Mouse (Mus musculus) heart, adult 2 months (tissue): ENCODE measurements around the gene Aqp1. TPM values are rescaled to one million over a fixed set of nuclear protein-coding genes. Genes with fewer than 3 reads are reported as not detected.

ENCODE experiments used
- DNase-seq, 2 experiments: peaks; one replicate each; pipeline ENCODE4 v3.0.0; 2021
- H3K27ac ChIP-seq: fragments of 200-600 bp; 2 replicates; pipeline ENCODE4 v1.8.1; 2022
- H3K27me3 ChIP-seq: fragments of 200-500 bp; 2 replicates; pipeline ENCODE4 v1.6.1; 2012; ENCODE audit warnings: mild to moderate bottlenecking, low read length, inconsistent platforms, mixed read lengths; ENCODE audit not compliant: control insufficient read depth, insufficient read depth
- H3K36me3 ChIP-seq: fragments of 200-500 bp; 2 replicates; pipeline ENCODE4 v1.6.1; 2012; ENCODE audit warnings: low read length, inconsistent platforms; ENCODE audit not compliant: control insufficient read depth, insufficient read depth
- H3K4me1 ChIP-seq: fragments of 200-500 bp; 2 replicates; pipeline ENCODE4 v1.6.1; 2011; ENCODE audit warnings: low read length; ENCODE audit not compliant: control insufficient read depth, insufficient read depth
- H3K4me3 ChIP-seq: fragments of 200-600 bp; 2 replicates; pipeline ENCODE4 v1.8.1; 2022
- H3K79me2 ChIP-seq: fragments of 200-500 bp; replicated peaks from 2 replicates; pipeline ENCODE4 v1.6.1; 2012; ENCODE audit warnings: mild to moderate bottlenecking, inconsistent platforms, low read length, moderate library complexity, mixed read lengths; ENCODE audit not compliant: control insufficient read depth, insufficient read depth
- H3K9ac ChIP-seq: fragments of 200-500 bp; 2 replicates; pipeline ENCODE4 v1.6.1; 2012; ENCODE audit warnings: low read depth, mild to moderate bottlenecking, control low read depth, inconsistent platforms, low read length, mixed read lengths
- CTCF ChIP-seq: fragments of 200-600 bp; IDR thresholded peaks from 2 replicates; pipeline ENCODE4 v1.8.1; 2022; ENCODE audit warnings: antibody characterized with exemption, mild to moderate bottlenecking, moderate library complexity
- EP300 ChIP-seq: fragments of 200-500 bp; IDR thresholded peaks from 2 replicates; pipeline ENCODE4 v1.6.1; 2011; ENCODE audit warnings: low read depth, low read length, control low read depth; ENCODE audit not compliant: insufficient read depth
- POLR2A ChIP-seq: fragments of 200-500 bp; IDR thresholded peaks from 2 replicates; pipeline ENCODE4 v1.6.1; 2011; ENCODE audit warnings: mild to moderate bottlenecking, low read depth, low read length, control low read depth; ENCODE audit not compliant: insufficient read depth
- WGBS: fragments of 180-500 bp; shearing (Covaris S2); methylation state at CpG from one replicate; pipeline ENCODE4 v1.1.7; 2018; 5-methylcytosine and 5-hydroxymethylcytosine counted together
- intact Hi-C: fragments of 180-260 bp; cut with DNase I; formaldehyde crosslinking; loops from one replicate; pipeline ENCODE4 v1.15.1; 2025
- polyA plus RNA-seq: library from polyadenylated mRNA; depleted of rRNA; stranded (reverse); fragments of >200 nt; gene quantifications from 2 replicates; pipeline ENCODE4 v1.2.3, GENCODE M21; 2012
- total RNA-seq, 2 experiments: library from RNA; stranded (reverse); gene quantifications; 2 replicates each; pipeline ENCODE4 v1.2.3; 2021

The Aqp1 gene
- total and polyA plus RNA-seq, 3 experiments = 377 to 449 (median 433) TPM

- intact Hi-C loops = loop anchor here (2.0 kb wide), 1 partner anchor 21 kb away; no protein-coding TSS in a partner anchor
- no peaks in the 10 kb centered on the region for H3K36me3 ChIP-seq
- DNase-seq = no peak
- H3K9ac ChIP-seq = no peak overlapping the region
- no peak overlapping the region for H3K4me3 ChIP-seq
- TF ChIP-seq EP300 (no peak), POLR2A (no peak), CTCF (no peak)
- no peaks in the 10 kb centered on the region for H3K27me3 ChIP-seq
- H3K79me2 ChIP-seq = no peaks in the 10 kb centered on the region
- no peaks in the 10 kb centered on the region for H3K4me1 ChIP-seq
- no peak overlapping the region for H3K27ac ChIP-seq
- WGBS = 84% methylated on average over 4 of the region's 4 CpGs
Measured at GRCm38 (mm10) chr6:55381966-55382365, 45.7 kb downstream of the Aqp1 start.

GRCm38 (mm10) chr6:55383897-55384296 is 47.7 kb downstream of the Aqp1 start:
- TF ChIP-seq POLR2A = no peak
- TF ChIP-seq CTCF = peak; percentile 95
- peak; percentile 77; the same call in 1 of the 2 replicates for TF ChIP-seq EP300
- WGBS = 3% methylated on average over 1 of the region's 1 CpGs
- peak; percentile 50 to 77 for DNase-seq
- Histone ChIP-seq H3K4me1 (no peaks in the 10 kb centered on the region), H3K27ac (no peak overlapping the region), H3K9ac (no peak overlapping the region), H3K36me3 (no peaks in the 10 kb centered on the region), H3K79me2 (no peaks in the 10 kb centered on the region), H3K4me3 (no peak overlapping the region), H3K27me3 (no peaks in the 10 kb centered on the region)
- intact Hi-C loops = loop anchor here (1.0 to 2.0 kb wide), 2 partner anchors 23 to 151 kb away; no protein-coding TSS in a partner anchor

- DNase-seq = no peak
- 57% methylated on average over 5 of the region's 5 CpGs for whole genome bisulfite sequencing
- Histone ChIP-seq H3K27me3 (no peaks in the 10 kb centered on the region), H3K4me1 (no peaks in the 10 kb centered on the region), H3K9ac (no peak overlapping the region), H3K27ac (no peak overlapping the region), H3K4me3 (no peak overlapping the region), H3K79me2 (no peaks in the 10 kb centered on the region), H3K36me3 (no peaks in the 10 kb centered on the region)
- intact Hi-C loops = loop anchor here (1.0 kb wide), 1 partner anchor 151 kb away; no protein-coding TSS in a partner anchor
- TF ChIP-seq EP300 (no peak), CTCF (no peak), POLR2A (no peak)
Measured at GRCm38 (mm10) chr6:55384356-55384951, 48.2 kb downstream of the Aqp1 start.

- Histone ChIP-seq H3K4me3 (no peak overlapping the region), H3K27ac (no peak overlapping the region), H3K9ac (no peak overlapping the region), H3K36me3 (no peaks in the 10 kb centered on the region), H3K79me2 (no peaks in the 10 kb centered on the region), H3K4me1 (no peaks in the 10 kb centered on the region), H3K27me3 (no peaks in the 10 kb centered on the region; the same call in 1 of the 2 replicates)
- no peak for DNase-seq
- intact Hi-C loops = no loop called here
- 43% methylated on average over 12 of the region's 12 CpGs for WGBS
- TF ChIP-seq CTCF (no peak), EP300 (no peak), POLR2A (no peak)
Measured at GRCm38 (mm10) chr6:55388546-55389169, 52.4 kb downstream of the Aqp1 start.

- no peak for DNase-seq
- no peaks in the 10 kb centered on the region for H3K4me1 ChIP-seq
- no peaks in the 10 kb centered on the region for H3K36me3 ChIP-seq
- H3K27ac ChIP-seq = no peak overlapping the region
- intact Hi-C loops = no loop called here
- H3K27me3 ChIP-seq = no peaks in the 10 kb centered on the region; the same call in 1 of the 2 replicates
- H3K79me2 ChIP-seq = no peaks in the 10 kb centered on the region
- no peak overlapping the region for H3K9ac ChIP-seq
- WGBS = 32% methylated on average over 5 of the region's 5 CpGs
- H3K4me3 ChIP-seq = no peak overlapping the region
- no peak for TF ChIP-seq EP300
- no peak for TF ChIP-seq POLR2A
- no peak for TF ChIP-seq CTCF
Measured at GRCm38 (mm10) chr6:55389321-55389720, 53.1 kb downstream of the Aqp1 start.

- intact Hi-C loops = loop anchor here (1.0 to 5.0 kb wide), 2 partner anchors 119 to 560 kb away; no protein-coding TSS in a partner anchor
Measured at GRCm38 (mm10) chr6:55391814-55392213, 55.6 kb downstream of the Aqp1 start.

More at GRCm38 (mm10) chr6:55391814-55392213, 55.6 kb downstream of the Aqp1 start:
- no peaks in the 10 kb centered on the region for H3K79me2 ChIP-seq
- 60% methylated on average over 4 of the region's 4 CpGs for WGBS
- H3K9ac ChIP-seq = no peak overlapping the region
- H3K36me3 ChIP-seq = no peaks in the 10 kb centered on the region
- DNase-seq = no peak
- no peaks in the 10 kb centered on the region; the same call in 1 of the 2 replicates for H3K27me3 ChIP-seq
- H3K4me3 ChIP-seq = no peak overlapping the region
- no peak overlapping the region for H3K27ac ChIP-seq
- TF ChIP-seq EP300 = no peak
- no peaks in the 10 kb centered on the region; the same call in 1 of the 2 replicates for H3K4me1 ChIP-seq
